Mouse (Mus musculus) E14TG2a.4 (cell line): Measurements from ENCODE around the gene Nkain4.

ENCODE experiments used
- CTCF ChIP-seq: conservative IDR thresholded peaks from 2 replicates; pipeline ENCODE4 v1.5.1; 2014; ENCODE audit warnings: low read length
- NANOG ChIP-seq: IDR thresholded peaks from 2 replicates; pipeline ENCODE4 v1.6.1; 2014; ENCODE audit warnings: borderline replicate concordance, low read length, mixed read lengths
- POU5F1 ChIP-seq: IDR thresholded peaks from 2 replicates; pipeline ENCODE4 v1.6.1; 2014; ENCODE audit warnings: low read length, borderline replicate concordance

- TF ChIP-seq CTCF = no peak
- no peak for TF ChIP-seq POU5F1
- TF ChIP-seq NANOG = no peak
Measured at GRCm38 (mm10) chr2:180895321-180895720, 59.2 kb downstream of the Nkain4 start.
